Mouse (Mus musculus) natural killer cell, adult 2 months (primary cell): Measurements from ENCODE around the gene Cyth3.

Experiments
- DNase-seq, 2 experiments: peaks; one replicate each; pipeline ENCODE4 v3.0.0; 2022; ENCODE audit warnings: low spot score in 2 of 2

Cyth3 gene

DNA sequence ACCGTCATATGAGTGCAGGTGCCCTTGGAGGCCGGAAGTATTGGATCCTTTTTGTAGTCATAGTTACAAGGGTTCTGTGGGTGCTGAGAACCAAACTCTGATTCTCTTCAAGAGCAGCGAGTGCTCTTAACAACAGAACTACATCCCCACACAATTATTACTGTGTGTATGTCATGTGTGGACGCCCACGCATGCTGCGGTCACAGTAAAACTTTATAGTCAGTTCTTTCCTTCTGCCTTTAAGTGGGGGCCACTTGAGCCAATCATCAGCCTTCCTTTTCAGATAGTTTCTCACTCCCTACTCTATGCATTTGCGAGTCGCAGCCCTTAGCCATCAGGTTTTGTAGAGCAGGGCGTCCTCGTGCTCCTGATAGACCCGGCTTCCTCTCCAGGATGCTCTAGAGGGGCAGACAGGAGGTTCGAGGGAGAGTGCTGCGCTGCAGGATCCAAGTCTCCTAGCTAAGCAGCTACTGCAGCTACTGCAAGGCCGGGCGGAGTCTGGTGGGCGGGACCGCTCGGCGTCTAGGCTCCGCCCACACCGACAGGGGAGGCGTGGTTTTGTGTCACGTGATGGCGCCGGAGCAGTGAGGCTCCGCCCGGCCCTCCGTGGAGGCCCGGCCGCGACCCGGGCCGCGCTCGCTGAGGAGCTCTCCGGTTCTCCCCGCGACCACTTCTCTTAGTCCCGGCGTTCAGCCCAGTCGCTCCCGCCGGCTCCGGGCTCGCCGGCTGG lies at the start of gene Cyth3:
Cyth3 (plus strand) TSS at position 555 of the 730 bp plus-strand sequence.
- DNase-seq: peak; percentile 93 to 94

DNA sequence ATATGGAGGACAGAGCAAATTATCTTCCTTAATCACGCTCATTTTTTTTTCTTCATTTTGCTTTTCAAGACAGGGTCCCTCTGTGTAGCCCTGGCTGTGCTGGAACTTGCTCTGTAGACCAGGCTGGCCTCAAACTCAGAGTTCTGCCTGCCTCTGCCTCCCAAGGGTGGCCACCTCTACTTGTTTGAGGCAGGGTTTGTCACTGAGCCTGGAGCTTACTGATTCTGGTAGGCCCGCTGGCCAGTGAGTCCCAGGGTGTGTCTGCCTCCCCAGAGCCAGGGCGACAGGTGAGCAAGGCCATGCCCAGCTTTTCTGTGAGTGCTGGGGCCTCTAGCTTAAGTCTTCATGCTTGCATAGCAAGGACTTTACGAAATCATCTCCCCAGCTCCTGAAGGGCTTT lies 49.2 kb upstream of the Cyth3 start:
- DNase-seq: no peak

DNA sequence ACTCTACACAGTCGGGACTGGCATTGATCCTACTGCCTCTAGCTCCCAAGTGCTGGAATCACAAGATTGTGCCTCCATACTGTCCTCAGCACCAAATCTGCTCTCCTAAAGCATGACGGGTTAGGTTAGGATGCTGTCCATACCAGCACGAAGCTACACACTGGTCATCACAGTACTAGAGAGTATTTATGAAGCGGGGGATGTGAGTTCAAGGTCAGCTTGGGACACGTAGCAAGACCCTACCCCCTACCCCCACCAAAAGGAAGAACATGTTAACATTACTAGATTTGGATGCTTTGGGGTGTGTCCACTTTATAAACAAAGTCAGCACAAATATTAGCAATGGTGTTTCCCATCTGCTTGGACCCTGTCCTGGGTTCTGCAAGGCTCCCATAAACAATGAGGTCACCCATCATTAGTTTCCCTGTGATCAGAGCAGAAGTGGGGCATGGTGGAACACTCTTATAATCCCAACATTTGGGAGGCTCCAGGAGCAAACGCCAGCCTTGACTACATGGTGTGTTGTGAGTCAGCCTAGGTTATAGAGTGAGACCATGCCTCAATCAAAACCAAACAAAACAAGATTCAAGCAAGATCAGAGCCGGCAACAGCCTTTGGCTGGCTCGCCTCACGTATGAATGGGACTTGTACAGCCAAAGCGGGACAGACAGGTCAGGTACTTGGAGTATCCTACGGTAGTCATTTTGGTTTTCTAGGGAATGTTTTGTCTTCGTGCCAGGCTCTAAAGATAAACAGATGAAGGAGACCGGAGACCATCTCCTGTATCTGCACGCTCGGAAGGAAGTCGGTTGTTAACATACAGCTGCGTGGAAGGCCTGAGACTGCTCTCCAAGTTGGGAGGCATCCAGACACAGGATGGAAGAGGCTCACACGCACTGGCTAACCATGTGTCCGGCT lies 47.7 kb upstream of the Cyth3 start:
- DNase-seq: no peak

DNA sequence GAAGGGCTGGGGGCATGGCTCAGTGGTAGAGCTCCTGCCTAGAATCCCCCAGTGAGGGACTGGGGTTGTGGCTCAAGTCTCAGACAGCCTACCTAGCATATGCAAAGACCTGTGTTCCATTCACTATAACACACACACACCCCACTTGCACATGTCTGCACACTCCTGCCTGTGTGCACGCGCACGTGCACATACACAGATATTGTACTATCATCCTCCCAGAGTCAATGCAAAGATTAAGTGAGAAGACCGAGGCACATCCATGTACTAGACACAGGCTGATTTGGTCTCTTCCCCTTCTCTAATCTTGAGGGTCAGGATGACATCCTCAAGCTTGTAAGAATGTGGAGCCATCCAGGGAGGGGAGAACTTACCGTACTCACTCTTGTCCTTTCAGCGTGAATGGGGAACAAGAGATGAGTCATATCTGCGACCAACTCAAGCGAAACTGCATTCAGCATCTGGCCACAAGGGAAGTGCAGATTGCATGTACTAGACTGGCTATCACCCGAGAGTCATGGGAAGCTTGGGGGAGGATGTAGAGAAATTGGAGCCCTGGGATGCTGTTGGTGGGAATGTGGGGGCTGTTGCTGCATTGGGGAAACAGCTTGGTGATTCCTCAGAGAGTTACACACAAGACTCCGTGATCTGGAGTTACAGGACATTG lies 42.6 kb upstream of the Cyth3 start:
- DNase-seq: peak in 1 of 2 experiments; percentile 14

DNA sequence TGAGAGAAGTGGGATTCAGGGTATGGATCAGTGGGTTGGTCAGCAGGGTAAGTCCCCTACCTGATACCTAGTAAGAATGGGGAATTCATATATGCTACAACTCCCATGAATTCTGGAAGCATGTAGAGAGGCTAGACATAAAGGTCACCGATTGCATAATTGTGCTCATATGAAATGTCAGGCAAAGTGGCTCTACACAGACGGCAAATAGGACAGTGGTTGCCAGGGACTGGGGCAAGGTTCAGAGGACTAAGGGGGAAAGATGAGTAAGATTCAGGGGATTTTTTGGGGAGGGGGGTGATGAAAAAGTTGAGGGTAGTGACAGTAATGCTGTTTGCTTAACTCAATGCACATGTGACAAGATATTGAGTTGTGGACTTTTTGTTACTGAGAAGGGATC lies 41.3 kb upstream of the Cyth3 start:
- DNase-seq: no peak

DNA sequence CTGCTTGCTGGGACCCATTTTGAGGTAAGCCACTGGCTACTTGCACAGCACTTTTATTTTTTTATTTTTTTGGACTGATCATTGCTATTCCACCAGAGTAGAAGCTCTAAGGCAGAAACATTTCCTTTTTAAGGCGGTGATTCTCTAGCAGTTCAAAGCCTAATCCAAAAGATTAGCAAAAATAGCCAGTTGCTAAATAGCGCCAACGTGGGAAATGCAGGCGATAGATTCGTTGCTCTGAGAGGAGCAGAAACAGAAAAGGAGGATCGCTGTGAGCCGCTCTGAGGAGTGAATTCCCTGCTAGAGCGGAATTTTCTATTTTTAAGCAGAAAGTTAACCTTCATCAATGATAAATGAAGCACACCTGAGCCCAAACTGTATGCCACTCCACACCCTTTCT lies 40.4 kb upstream of the Cyth3 start:
- DNase-seq: no peak

DNA sequence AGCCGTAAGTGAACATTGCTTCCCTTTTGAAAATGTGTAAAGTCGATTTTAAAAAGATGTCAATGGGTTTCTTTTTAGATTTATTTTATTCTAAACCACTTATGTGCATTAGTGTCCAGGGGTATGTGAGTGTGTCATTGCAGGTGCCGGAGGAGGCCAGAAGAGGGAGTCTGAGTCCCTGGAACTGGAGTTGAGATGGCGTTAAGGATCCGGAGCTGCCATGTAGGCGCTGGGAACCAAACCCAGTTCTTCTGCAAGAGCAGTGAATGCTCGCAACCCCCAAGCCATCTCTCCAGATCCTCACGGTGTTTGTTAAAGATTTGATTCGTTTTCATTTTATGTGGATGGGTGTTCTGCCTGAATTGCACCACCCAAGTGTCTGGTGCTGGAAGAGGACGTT lies 39.2 kb upstream of the Cyth3 start:
- DNase-seq: no peak

GRCm38 (mm10) chr5:143584982-143585381 lies 37.3 kb upstream of the Cyth3 start:
- no peak for DNase-seq

DNA sequence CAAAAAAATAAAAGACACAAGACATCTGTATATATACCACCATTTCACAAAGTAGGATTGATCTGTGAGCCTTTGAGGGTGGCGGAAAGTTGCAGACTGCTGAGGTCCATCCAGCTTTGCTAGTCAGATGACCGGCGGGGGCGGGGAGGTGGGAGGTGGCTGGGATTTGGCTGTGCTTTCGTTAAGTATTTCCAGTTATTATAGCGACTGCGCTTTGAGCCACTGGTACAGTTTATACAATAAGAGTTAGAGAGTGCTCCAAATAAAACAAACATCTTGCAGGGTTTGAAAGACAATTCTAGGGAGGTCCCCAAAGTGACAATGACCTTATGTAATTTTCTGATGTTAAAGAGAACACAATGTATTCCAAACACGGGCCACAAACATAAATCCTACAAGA lies 35.9 kb upstream of the Cyth3 start:
- no peak for DNase-seq

- DNase-seq: no peak
Measured at GRCm38 (mm10) chr5:143589108-143589507, 33.1 kb upstream of the Cyth3 start.

GRCm38 (mm10) chr5:143592926-143593325 lies 29.3 kb upstream of the Cyth3 start:
- DNase-seq: no peak

- DNase-seq: no peak
Measured at GRCm38 (mm10) chr5:143593563-143594146, 28.6 kb upstream of the Cyth3 start.

DNA sequence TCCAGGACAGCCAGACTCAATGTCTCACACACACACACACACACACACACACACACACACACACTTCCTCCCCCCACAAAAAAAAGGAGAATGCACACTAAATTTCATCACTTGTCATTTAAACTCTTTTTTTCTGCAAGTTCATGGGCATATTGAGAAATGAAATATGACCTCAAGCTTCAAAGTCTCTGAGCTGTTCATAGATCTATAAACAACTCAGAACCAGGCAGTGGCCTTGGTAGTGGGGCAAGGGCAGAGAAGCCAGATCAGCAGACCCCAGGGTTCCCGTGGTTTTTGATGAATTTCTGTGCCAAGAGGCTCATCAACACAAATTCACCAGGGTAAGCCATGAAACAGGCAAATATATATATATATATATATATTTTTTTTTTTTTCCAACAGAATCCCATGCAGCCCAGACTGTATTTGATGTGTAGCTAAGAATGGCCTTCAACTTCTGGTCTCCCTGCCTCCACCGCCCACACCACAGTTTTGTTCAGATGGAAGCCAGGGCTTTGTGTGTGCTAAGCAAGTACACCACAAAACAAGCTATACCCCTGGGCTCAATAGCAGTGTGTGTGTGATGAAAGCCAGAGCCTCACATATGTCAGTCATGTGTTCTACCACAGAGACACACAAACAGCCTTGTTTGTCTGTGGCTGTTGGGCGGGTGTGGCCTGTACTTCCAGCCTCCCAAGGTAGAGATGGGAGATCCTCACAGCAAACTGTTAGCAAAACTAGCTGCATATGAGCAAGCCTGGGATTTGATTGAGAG lies 27.8 kb upstream of the Cyth3 start:
- DNase-seq: no peak

GRCm38 (mm10) chr5:143602051-143602450 lies 20.2 kb upstream of the Cyth3 start:
- DNase-seq: no peak

- no peak for DNase-seq
Measured at GRCm38 (mm10) chr5:143604157-143604774, 18.0 kb upstream of the Cyth3 start.

- no peak for DNase-seq
Measured at GRCm38 (mm10) chr5:143606756-143607155, 15.5 kb upstream of the Cyth3 start.

DNA sequence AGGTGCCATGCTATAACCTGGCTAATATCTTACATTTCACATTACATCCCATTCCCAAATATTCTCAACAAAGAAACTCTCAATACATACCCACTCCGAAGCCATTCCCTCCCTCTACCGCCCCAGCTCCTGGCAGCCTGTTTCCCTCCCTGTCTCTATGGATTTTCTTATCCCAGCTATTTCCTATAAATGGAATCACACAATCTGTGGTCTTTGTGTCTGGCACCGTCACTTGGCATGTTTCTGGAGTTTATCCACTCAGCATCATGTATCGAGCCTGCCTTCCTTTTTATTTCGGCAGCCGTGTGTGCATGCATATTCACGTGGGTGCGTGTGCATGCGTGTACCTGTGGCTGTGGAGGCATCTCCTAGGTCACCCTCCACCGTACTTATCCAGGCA lies 14.1 kb upstream of the Cyth3 start:
- no peak for DNase-seq

- DNase-seq: no peak
Measured at GRCm38 (mm10) chr5:143611954-143612353, 10.3 kb upstream of the Cyth3 start.

- DNase-seq: no peak
Measured at GRCm38 (mm10) chr5:143613265-143613664, 9.0 kb upstream of the Cyth3 start.

DNA sequence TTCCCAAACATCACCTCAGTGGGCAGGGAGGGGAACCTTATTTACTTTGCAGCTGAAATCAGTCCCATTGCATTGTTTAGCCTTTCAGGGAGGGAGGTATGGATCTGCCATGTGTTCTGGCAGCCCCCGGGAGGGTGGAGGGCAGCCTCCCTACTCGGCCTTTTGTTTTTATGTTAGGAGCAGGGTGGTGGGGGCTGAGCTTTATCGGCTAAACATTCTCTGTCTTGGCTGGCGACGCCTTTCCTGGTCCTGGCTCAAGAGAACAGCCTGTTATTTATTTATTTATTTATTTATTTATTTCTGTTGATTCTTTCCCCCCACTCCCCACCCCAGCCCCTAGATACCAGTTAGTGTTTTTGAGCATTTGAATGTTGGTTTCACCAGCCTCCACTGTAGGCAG lies 7.7 kb upstream of the Cyth3 start:
- DNase-seq: no peak

DNA sequence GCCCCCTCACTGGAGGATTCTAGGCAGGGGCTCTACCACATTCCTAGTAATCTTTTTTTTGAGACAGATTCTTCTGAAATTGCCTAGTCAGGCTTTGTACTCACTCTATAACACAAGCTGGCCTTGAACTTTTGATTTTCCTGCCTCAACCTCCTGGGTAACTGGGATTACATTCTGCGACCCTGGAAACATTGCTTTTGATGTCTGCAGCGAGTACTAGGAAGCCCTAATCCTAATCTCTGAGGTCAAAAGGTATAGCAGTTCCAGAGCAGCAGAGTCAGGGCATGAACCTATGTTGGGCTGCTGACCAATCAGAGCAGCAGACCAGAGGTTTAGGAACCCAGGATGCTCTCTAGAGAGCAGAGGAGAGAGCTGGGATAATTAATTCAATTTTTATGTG lies 6.9 kb upstream of the Cyth3 start:
- no peak for DNase-seq
